Mouse (Mus musculus): ENCODE measurements around the gene Skiv2l. TPM values are rescaled to one million over a fixed set of nuclear protein-coding genes. Genes with fewer than 3 reads are reported as not detected.

Skiv2l gene
- polyA plus RNA-seq, 1 experiment from 2014 or later: 73.8 TPM

Small RNA genes within 50 kb of the gene (microRNA-seq; reads per million reads assigned to microRNA genes)
- gene Mir6970 (0.55 reads per million), gene Mir6971 (4.2 reads per million, percentile 21 among the genes with 10 or more reads in this experiment), gene Mir6972 (not detected)

Other genes starting within 250 kb of the Skiv2l start
- gene Rnf5, start 246.5 kb downstream of the Skiv2l start, polyA plus RNA-seq (2015; fragmentation: Nextera tagmentation; extraction: Ambion mirVana): 306 and 313 TPM in 2 replicates
- 128 and 130 TPM in 2 replicates for gene Agpat1, start 245.9 kb downstream of the Skiv2l start, polyA plus RNA-seq (2015; fragmentation: Nextera tagmentation; extraction: Ambion mirVana)
- gene Egfl8, start 234.2 kb downstream of the Skiv2l start, polyA plus RNA-seq (2015; fragmentation: Nextera tagmentation; extraction: Ambion mirVana): 9.2 and 10.3 TPM in 2 replicates
- 20.0 and 20.9 TPM in 2 replicates for gene Ppt2, start 221.7 kb downstream of the Skiv2l start, polyA plus RNA-seq (2015; fragmentation: Nextera tagmentation; extraction: Ambion mirVana)
- 10.7 and 10.8 TPM in 2 replicates for gene Prrt1, start 220.7 kb downstream of the Skiv2l start, polyA plus RNA-seq (2015; fragmentation: Nextera tagmentation; extraction: Ambion mirVana)
- gene Fkbpl, start 205.4 kb downstream of the Skiv2l start, polyA plus RNA-seq (2015; fragmentation: Nextera tagmentation; extraction: Ambion mirVana): 14.6 and 16.0 TPM in 2 replicates
- gene Atf6b, start 203.1 kb downstream of the Skiv2l start, polyA plus RNA-seq (2015; fragmentation: Nextera tagmentation; extraction: Ambion mirVana): 123 and 125 TPM in 2 replicates
- gene Tnxb, start 179.7 kb downstream of the Skiv2l start, polyA plus RNA-seq (2015; fragmentation: Nextera tagmentation; extraction: Ambion mirVana): 0.18 and 0.24 TPM in 2 replicates
- gene C4b, start 106.3 kb downstream of the Skiv2l start, polyA plus RNA-seq (2015; fragmentation: Nextera tagmentation; extraction: Ambion mirVana): 0.22 TPM in 2 replicates
- not detected in 2 replicates for gene Cyp21a1, start 45.6 kb downstream of the Skiv2l start, polyA plus RNA-seq (2015; fragmentation: Nextera tagmentation; extraction: Ambion mirVana)
- gene Stk19, start 13.3 kb downstream of the Skiv2l start, polyA plus RNA-seq (2015; fragmentation: Nextera tagmentation; extraction: Ambion mirVana): 41.2 and 50.4 TPM in 2 replicates
- 75.0 and 79.1 TPM in 2 replicates for gene Dxo, start 13.2 kb downstream of the Skiv2l start, polyA plus RNA-seq (2015; fragmentation: Nextera tagmentation; extraction: Ambion mirVana)
- 76.3 and 82.3 TPM in 2 replicates for gene Nelfe, start 181 bp upstream of the Skiv2l start, polyA plus RNA-seq (2015; fragmentation: Nextera tagmentation; extraction: Ambion mirVana)
- gene Cfb, start 12.3 kb upstream of the Skiv2l start, polyA plus RNA-seq (2015; fragmentation: Nextera tagmentation; extraction: Ambion mirVana): 2.6 and 3.3 TPM in 2 replicates
- gene Zbtb12, start 29.3 kb upstream of the Skiv2l start, polyA plus RNA-seq (2015; fragmentation: Nextera tagmentation; extraction: Ambion mirVana): 17.4 and 17.5 TPM in 2 replicates
- 0.18 TPM in 1 of 2 replicates, not detected in the other for gene Gm20547, start 31.8 kb upstream of the Skiv2l start, polyA plus RNA-seq (2015; fragmentation: Nextera tagmentation; extraction: Ambion mirVana)
- gene C2, start 48.1 kb upstream of the Skiv2l start, polyA plus RNA-seq (2015; fragmentation: Nextera tagmentation; extraction: Ambion mirVana): 2.1 and 3.1 TPM in 2 replicates
- gene Ehmt2, start 48.3 kb upstream of the Skiv2l start, polyA plus RNA-seq (2015; fragmentation: Nextera tagmentation; extraction: Ambion mirVana): 113 and 119 TPM in 2 replicates
- gene Slc44a4, start 64.3 kb upstream of the Skiv2l start, polyA plus RNA-seq (2015; fragmentation: Nextera tagmentation; extraction: Ambion mirVana): not detected in 2 replicates
- 36.1 and 41.1 TPM in 2 replicates for gene Neu1, start 81.0 kb upstream of the Skiv2l start, polyA plus RNA-seq (2015; fragmentation: Nextera tagmentation; extraction: Ambion mirVana)
- gene Hspa1b, start 109.0 kb upstream of the Skiv2l start, polyA plus RNA-seq (2015; fragmentation: Nextera tagmentation; extraction: Ambion mirVana): 0.24 and 0.31 TPM in 2 replicates
- gene Gm20481, start 119.7 kb upstream of the Skiv2l start, polyA plus RNA-seq (2015; fragmentation: Nextera tagmentation; extraction: Ambion mirVana): not detected in 2 replicates
- 12.7 and 13.3 TPM in 2 replicates for gene Hspa1a, start 121.9 kb upstream of the Skiv2l start, polyA plus RNA-seq (2015; fragmentation: Nextera tagmentation; extraction: Ambion mirVana)
- gene Hspa1l, start 122.5 kb upstream of the Skiv2l start, polyA plus RNA-seq (2015; fragmentation: Nextera tagmentation; extraction: Ambion mirVana): 1.2 and 1.5 TPM in 2 replicates
- gene Lsm2, start 131.7 kb upstream of the Skiv2l start, polyA plus RNA-seq (2015; fragmentation: Nextera tagmentation; extraction: Ambion mirVana): 103 and 111 TPM in 2 replicates
- gene Vars, start 150.8 kb upstream of the Skiv2l start, polyA plus RNA-seq (2015; fragmentation: Nextera tagmentation; extraction: Ambion mirVana): 63.1 and 70.2 TPM in 2 replicates
- 0.06 and 0.15 TPM in 2 replicates for gene Vwa7, start 166.4 kb upstream of the Skiv2l start, polyA plus RNA-seq (2015; fragmentation: Nextera tagmentation; extraction: Ambion mirVana)
- gene Sapcd1, start 177.8 kb upstream of the Skiv2l start, polyA plus RNA-seq (2015; fragmentation: Nextera tagmentation; extraction: Ambion mirVana): 2.5 and 2.7 TPM in 2 replicates
- 1.6 and 3.3 TPM in 2 replicates for gene Msh5, start 196.5 kb upstream of the Skiv2l start, polyA plus RNA-seq (2015; fragmentation: Nextera tagmentation; extraction: Ambion mirVana)
- 62.4 and 72.1 TPM in 2 replicates for gene Clic1, start 199.8 kb upstream of the Skiv2l start, polyA plus RNA-seq (2015; fragmentation: Nextera tagmentation; extraction: Ambion mirVana)
- 337 and 380 TPM in 2 replicates for gene Ddah2, start 208.8 kb upstream of the Skiv2l start, polyA plus RNA-seq (2015; fragmentation: Nextera tagmentation; extraction: Ambion mirVana)
- gene Ly6g6c, start 215.2 kb upstream of the Skiv2l start, polyA plus RNA-seq (2015; fragmentation: Nextera tagmentation; extraction: Ambion mirVana): 0.31 TPM in 1 of 2 replicates, not detected in the other
- 0.21 and 0.43 TPM in 2 replicates for gene Mpig6b, start 216.0 kb upstream of the Skiv2l start, polyA plus RNA-seq (2015; fragmentation: Nextera tagmentation; extraction: Ambion mirVana)
- gene Ly6g6e, start 226.7 kb upstream of the Skiv2l start, polyA plus RNA-seq (2015; fragmentation: Nextera tagmentation; extraction: Ambion mirVana): 0.21 and 0.32 TPM in 2 replicates
- gene Ly6g6d, start 227.9 kb upstream of the Skiv2l start, polyA plus RNA-seq (2015; fragmentation: Nextera tagmentation; extraction: Ambion mirVana): 1.9 and 2.5 TPM in 2 replicates
- not detected in 2 replicates for gene Ly6g6f, start 235.4 kb upstream of the Skiv2l start, polyA plus RNA-seq (2015; fragmentation: Nextera tagmentation; extraction: Ambion mirVana)
- gene Abhd16a, start 239.1 kb upstream of the Skiv2l start, polyA plus RNA-seq (2015; fragmentation: Nextera tagmentation; extraction: Ambion mirVana): 105 and 113 TPM in 2 replicates

Data from midbrain, embryonic 15.5 days (tissue).